Mouse (Mus musculus) ovary, postnatal 14 days (tissue): ENCODE measurements around the gene Sema5a.

Experiments
- DNase-seq: peaks from one replicate; pipeline ENCODE4 v3.0.0; 2022; ENCODE audit warnings: low spot score

Gene Sema5a

DNA sequence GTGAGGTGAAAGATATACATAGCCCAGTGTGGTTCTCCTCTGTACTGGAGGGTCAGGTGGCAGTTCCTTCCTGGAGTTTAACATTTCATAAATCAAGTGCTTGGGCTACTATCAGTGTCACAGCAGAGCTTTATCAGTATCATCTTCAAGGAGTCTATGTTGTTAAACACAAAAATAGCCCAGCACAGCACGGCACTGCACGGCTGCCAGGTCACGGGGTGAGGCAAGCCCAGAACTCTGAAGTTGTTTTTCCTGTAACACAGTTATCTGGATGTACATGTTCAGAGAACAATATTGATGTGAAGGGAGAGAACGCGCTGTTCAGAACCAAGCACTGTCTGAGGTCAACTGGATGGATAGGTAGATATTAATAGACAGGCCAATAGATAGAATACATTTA is 112.2 kb downstream of the Sema5a start:
- DNase-seq = no peak

DNA sequence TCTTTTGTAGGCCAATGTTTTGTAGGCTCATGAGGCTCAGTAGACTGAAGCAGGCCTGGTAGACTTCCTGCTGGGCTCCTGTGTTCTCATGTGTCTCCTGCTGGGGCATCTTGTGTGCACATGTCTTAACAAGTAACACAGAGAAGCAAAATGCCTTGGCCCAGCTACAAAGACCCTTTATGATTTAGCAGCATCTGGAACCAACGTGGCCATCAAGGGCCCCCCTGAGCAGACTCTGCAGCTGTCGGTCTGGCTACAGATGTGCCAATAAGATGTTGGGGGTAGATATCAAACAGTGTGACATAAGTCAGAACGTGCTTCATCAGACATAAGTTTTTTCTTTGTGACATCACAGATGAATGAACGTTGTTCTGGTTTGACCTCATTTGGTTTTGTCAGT is 123.2 kb downstream of the Sema5a start:
- DNase-seq = no peak

- DNase-seq = no peak
Measured at GRCm38 (mm10) chr15:32370914-32371313, 126.3 kb downstream of the Sema5a start.

- DNase-seq = no peak
Measured at GRCm38 (mm10) chr15:32371385-32371784, 126.8 kb downstream of the Sema5a start.

- no peak for DNase-seq
Measured at GRCm38 (mm10) chr15:32376326-32376725, 131.7 kb downstream of the Sema5a start.

DNA sequence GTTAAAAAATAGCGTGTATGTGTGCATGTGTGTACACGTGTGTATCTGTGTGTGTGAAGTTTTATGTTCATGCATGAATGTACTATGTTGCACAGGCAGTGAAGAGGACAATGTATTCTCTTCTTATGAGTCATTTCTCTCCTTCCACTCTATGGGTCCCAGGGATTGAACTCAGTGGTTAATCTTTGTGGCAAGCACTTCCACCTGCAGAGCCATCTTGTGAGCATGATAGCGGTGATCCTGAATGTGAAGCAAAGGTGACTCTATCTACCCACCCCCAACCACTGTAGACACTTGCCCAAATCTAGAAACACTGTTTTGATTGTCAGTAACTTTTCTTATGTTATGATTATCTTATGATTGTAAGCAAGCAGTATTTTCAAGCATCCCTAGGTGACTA is 133.2 kb downstream of the Sema5a start:
- no peak for DNase-seq

DNA sequence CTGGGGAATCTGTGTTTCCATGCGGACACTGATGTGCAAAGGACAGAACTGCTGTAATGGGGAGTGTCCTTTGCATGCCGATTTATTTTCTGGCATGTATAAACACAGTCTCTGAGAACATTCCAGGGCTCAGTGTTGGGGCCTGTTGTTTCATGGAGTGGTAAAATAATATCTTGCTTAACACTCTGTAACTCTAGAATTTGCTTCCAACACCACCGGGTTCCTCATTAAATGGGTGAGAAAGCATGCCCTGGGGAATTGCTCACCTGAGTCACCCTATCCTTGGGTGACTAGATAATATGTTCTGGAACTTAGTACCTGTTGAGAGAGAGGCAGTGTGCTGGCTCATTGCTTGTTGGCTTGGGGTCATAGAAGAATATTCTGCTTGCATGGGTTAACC is 135.7 kb downstream of the Sema5a start:
- no peak for DNase-seq

DNA sequence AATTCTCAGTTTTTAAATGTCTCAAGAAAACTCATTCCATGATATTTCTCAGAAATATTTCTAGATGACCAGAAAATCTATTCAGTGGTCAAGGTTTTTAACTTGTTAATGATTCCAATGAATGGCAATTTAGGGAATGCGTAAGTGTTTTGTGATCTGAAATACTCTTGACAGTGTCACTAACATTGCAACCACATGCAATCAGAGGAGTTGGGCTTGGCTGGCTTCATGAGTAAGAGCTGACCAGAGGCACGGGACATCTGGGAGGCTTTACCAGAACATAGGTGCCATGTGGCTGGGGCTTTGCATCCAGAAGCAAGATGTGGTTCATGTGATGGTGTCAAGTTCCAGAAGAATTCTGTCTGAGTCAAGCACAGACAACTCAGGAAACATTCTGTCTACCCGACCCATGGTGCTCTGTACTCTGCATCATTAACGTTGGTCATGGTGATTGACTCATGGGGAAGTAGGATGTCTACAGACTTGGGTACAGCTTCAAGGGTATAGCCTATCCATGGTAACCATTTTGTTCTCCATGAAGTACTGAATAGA is 138.4 kb downstream of the Sema5a start:
- DNase-seq = no peak

- no peak for DNase-seq
Measured at GRCm38 (mm10) chr15:32396241-32396890, 151.8 kb downstream of the Sema5a start.

GRCm38 (mm10) chr15:32397064-32397463 is 152.5 kb downstream of the Sema5a start:
- DNase-seq = no peak

GRCm38 (mm10) chr15:32398721-32399120 is 154.1 kb downstream of the Sema5a start:
- DNase-seq = no peak

GRCm38 (mm10) chr15:32401909-32402527 is 157.4 kb downstream of the Sema5a start:
- DNase-seq = no peak

- DNase-seq = no peak
Measured at GRCm38 (mm10) chr15:32403321-32403720, 158.7 kb downstream of the Sema5a start.

DNA sequence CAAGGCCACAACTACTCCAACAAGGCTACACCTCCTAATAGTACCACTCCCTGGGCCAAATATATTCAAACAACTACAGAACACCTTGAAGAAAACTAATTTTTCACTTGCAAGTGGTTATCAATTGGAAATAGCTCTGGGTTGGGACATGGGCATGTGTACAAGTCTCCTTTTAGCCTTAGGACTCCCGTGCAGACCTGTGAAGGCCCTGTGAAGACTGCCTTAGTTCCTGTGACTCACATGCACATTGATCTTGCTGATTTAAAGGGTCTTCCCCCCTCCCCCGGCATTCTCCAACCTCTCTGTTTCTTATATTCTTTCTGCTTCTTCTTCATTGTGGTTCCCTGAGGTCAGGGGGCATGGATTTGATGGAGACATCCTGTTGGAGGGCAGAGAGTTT is 161.8 kb downstream of the Sema5a start:
- no peak for DNase-seq

DNA sequence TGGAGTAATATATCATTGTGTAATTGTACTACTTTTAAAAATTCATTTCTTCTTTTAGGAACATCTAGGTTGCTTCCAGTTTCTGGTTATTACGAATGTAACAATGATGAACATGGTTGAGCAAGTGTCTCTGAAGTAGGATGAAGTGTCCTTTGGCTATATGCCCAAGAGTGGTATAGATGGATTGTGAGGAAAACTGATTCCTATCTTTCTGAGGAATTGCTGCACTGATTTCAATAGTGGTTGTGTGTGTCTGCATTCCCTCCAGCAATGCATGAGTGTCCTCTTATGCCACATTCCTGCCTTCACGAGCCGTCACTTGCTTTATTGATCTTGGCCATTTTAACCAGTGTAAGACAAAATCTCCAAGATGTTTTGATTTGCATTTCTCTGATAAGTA is 163.2 kb downstream of the Sema5a start:
- no peak for DNase-seq

DNA sequence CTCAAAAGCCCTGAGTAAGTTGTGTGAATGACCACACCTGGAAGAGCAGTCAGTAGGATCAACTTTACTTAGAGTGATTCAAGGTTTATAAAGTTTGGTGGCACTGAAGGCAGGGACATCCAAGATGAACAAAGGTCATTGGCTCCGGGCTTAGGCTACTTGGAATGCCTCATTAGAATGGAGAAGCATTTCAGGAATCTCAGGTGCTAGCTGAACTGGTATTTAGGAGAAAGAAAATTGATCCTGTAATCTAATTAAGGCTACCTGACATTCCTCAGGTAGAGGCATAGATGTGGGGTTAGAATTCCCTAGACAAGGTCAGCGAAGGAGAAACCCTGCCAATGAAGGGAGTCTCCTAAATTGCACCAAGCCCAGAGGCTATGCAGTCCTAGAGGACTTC is 171.7 kb downstream of the Sema5a start:
- DNase-seq = no peak

GRCm38 (mm10) chr15:32422631-32423030 is 178.0 kb downstream of the Sema5a start:
- no peak for DNase-seq

GRCm38 (mm10) chr15:32423061-32423460 is 178.5 kb downstream of the Sema5a start:
- DNase-seq = no peak

GRCm38 (mm10) chr15:32427188-32427924 is 182.7 kb downstream of the Sema5a start:
- no peak for DNase-seq

- DNase-seq = no peak
Measured at GRCm38 (mm10) chr15:32432927-32433832, 188.6 kb downstream of the Sema5a start.

GRCm38 (mm10) chr15:32433833-32434155 is 189.2 kb downstream of the Sema5a start:
- no peak for DNase-seq

DNA sequence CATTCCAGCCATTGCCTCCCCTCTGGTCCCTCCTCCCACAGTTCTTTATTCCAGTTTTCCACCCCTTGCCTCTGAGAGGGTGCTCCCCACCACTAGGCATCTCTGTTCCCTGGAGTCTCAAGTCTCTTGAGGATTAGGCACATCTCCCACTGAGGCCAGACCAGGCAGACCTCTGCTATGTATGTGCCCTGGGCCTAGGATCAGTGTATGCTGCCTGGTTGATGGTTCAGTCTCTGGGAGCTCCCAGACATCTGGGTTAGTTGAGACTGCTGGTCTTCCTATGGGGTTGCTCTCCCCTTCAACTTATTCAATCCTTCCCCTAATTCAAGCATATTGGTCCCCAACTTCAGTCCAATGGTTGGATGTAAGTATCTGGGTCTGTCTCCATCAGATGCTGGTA is 189.7 kb downstream of the Sema5a start:
- no peak for DNase-seq
